Mouse (Mus musculus) kidney, adult 9 months (tissue): ENCODE measurements around the gene Gm10840.
"Not testable (repeated sequence)": the region's sequence is repeated elsewhere in the genome, so short reads cannot be mapped to it uniquely, and the experiment has no call there.

Experiments used
- DNase-seq: peaks from one replicate; pipeline ENCODE4 v3.0.0; 2022

Gene Gm10840

GRCm38 (mm10) chr11:106199997-106200396 is 39.3 kb downstream of the Gm10840 start:
- not testable (repeated sequence) for DNase-seq

- DNase-seq, result no peak
These were observed 40.1 kb downstream of the Gm10840 start for GRCm38 (mm10) chr11:106200756-106201155.

- DNase-seq, result no peak
These were observed 40.9 kb downstream of the Gm10840 start for GRCm38 (mm10) chr11:106201337-106202122.

GRCm38 (mm10) chr11:106202123-106202465 is 41.4 kb downstream of the Gm10840 start, which contains the start of gene Strada:
Strada (minus strand) TSS chr11:106202168.
- no peak for DNase-seq
